Mouse (Mus musculus): Measurements from ENCODE around the gene Tex29.

- TF ChIP-seq CTCF (IDR thresholded peaks at IDR 0.05; ENCODE audit: control insufficient read depth, insufficient read depth, low read length) (no peak), POLR2A (IDR thresholded peaks at IDR 0.05; ENCODE audit: borderline replicate concordance, control insufficient read depth, low read depth, low read length) (no peak)
Measured at GRCm38 (mm10) chr8:11799098-11799497, 41.2 kb upstream of the Tex29 start.
